Mouse (Mus musculus) thymus, adult 2 months (tissue): ENCODE results near the gene Tbx5.

Source experiments
- CTCF ChIP-seq: fragments of 200-500 bp; IDR thresholded peaks from 2 replicates; pipeline ENCODE4 v1.5.1; 2012; ENCODE audit warnings: mild to moderate bottlenecking, control low read depth, low read length, moderate library complexity, borderline replicate concordance; ENCODE audit not compliant: control insufficient read depth, poor library complexity, insufficient read depth; ENCODE audit errors: extremely low read depth
- POLR2A ChIP-seq: fragments of 200-500 bp; IDR thresholded peaks from 2 replicates; pipeline ENCODE4 v1.6.1; 2012; ENCODE audit warnings: mild to moderate bottlenecking, low read length, control low read depth, moderate library complexity; ENCODE audit not compliant: control insufficient read depth, poor library complexity, insufficient read depth; ENCODE audit errors: extremely low read depth

DNA sequence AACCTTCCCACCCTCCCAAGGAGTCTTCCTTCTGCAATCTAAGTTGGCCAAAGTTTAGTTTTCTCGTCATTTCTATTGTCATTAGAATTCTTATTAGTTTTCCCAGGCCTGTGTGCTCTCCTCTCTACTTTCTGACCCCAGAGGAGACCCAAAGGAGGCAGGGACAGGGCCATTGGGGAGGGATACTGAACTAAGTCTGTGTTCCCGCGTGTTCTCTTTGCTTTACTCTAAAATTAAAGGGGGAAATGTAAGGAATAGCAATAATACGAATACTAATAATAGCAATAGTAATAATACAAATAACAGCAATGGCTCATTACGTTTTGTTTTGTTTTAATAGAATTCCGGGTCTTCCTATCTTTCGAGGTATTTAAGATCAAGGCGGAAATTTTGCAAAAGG lies 1.9 kb upstream of the Tbx5 start:
- TF ChIP-seq POLR2A (no peak), CTCF (no peak)
